Mouse (Mus musculus) myocyte (in vitro differentiated cells): ENCODE measurements around the gene Wnt2. TPM values are rescaled to one million over a fixed set of nuclear protein-coding genes. Genes with fewer than 3 reads are reported as not detected.

Experiments
- H3K27me3 ChIP-seq: one replicate; pipeline ENCODE4 v1.6.1; 2011; ENCODE audit not compliant: control insufficient read depth, insufficient read depth, insufficient read length
- H3K36me3 ChIP-seq: one replicate; pipeline ENCODE4 v1.6.1; 2011; ENCODE audit not compliant: control insufficient read depth, insufficient read depth
- H3K4me2 ChIP-seq: one replicate; pipeline ENCODE4 v1.6.1; 2011; ENCODE audit warnings: low read depth, control low read depth
- H3K4me3 ChIP-seq: one replicate; pipeline ENCODE4 v1.5.1; 2011; ENCODE audit warnings: mild to moderate bottlenecking, control low read depth, moderate library complexity
- H3K79me2 ChIP-seq: one replicate; pipeline ENCODE4 v1.6.1; 2011; ENCODE audit not compliant: control insufficient read depth, insufficient read depth
- H3ac ChIP-seq: one replicate; pipeline ENCODE4 v1.6.1; 2011; ENCODE audit not compliant: control insufficient read depth, insufficient read length
- CEBPB ChIP-seq: IDR thresholded peaks from 2 replicates; pipeline ENCODE4 v1.6.1; 2011; ENCODE audit warnings: mild to moderate bottlenecking, moderate library complexity; ENCODE audit not compliant: poor library complexity, insufficient read depth, severe bottlenecking
- E2F4 ChIP-seq: IDR thresholded peaks from one replicate; pipeline ENCODE4 v1.6.1; 2011; ENCODE audit warnings: mild to moderate bottlenecking, control low read depth, moderate library complexity; ENCODE audit not compliant: insufficient read depth
- MAX ChIP-seq: IDR thresholded peaks from one replicate; pipeline ENCODE4 v1.6.1; 2011; ENCODE audit warnings: low read depth, mild to moderate bottlenecking, control low read depth
- MYOD1 ChIP-seq, 3 experiments: IDR thresholded peaks; one replicate each; pipeline ENCODE4 v1.6.1; 2011; ENCODE audit warnings: control low read depth in 2 of 3, low read depth in 2 of 3, mild to moderate bottlenecking in 2 of 3, moderate library complexity in 1 of 3; ENCODE audit not compliant: insufficient read length in 2 of 3, control insufficient read depth in 1 of 3
- MYOG ChIP-seq, 3 experiments: IDR thresholded peaks; one replicate each; pipeline ENCODE4 v1.6.1; 2011; ENCODE audit warnings: control low read depth in 2 of 3, low read depth in 2 of 3, mild to moderate bottlenecking in 2 of 3; ENCODE audit not compliant: insufficient read length in 2 of 3, control insufficient read depth in 1 of 3, insufficient read depth in 1 of 3
- POLR2A ChIP-seq: IDR thresholded peaks from one replicate; pipeline ENCODE4 v1.6.1; 2011; ENCODE audit warnings: low read depth, mild to moderate bottlenecking, control low read depth, moderate library complexity; ENCODE audit not compliant: insufficient read length
- POLR2AphosphoS2 ChIP-seq: IDR thresholded peaks from one replicate; pipeline ENCODE4 v1.6.1; 2011; ENCODE audit warnings: low read depth, control low read depth; ENCODE audit not compliant: insufficient read length
- REST ChIP-seq: IDR thresholded peaks from one replicate; pipeline ENCODE4 v1.6.1; 2011; ENCODE audit warnings: mild to moderate bottlenecking, control low read depth, moderate library complexity; ENCODE audit not compliant: insufficient read depth, insufficient read length
- SRF ChIP-seq: IDR thresholded peaks from one replicate; pipeline ENCODE4 v1.6.1; 2011; ENCODE audit warnings: low read depth; ENCODE audit not compliant: control insufficient read depth, insufficient read length
- TCF12 ChIP-seq: IDR thresholded peaks from one replicate; pipeline ENCODE4 v1.6.1; 2011; ENCODE audit warnings: mild to moderate bottlenecking, control low read depth; ENCODE audit not compliant: poor library complexity, insufficient read depth, severe bottlenecking
- TCF3 ChIP-seq: IDR thresholded peaks from one replicate; pipeline ENCODE4 v1.6.1; 2011; ENCODE audit warnings: low read depth, control low read depth; ENCODE audit not compliant: insufficient read length
- USF1 ChIP-seq: IDR thresholded peaks from one replicate; pipeline ENCODE4 v1.6.1; 2011; ENCODE audit warnings: low read depth, mild to moderate bottlenecking, control low read depth, moderate library complexity
- polyA plus RNA-seq: library from polyadenylated mRNA; unstranded; fragments of >200 nt; fragmentation: generic; extraction: Trizol; gene quantifications from one replicate; pipeline ENCODE4 v1.2.1, GENCODE M21; 2012; ENCODE audit warnings: missing spikeins

Wnt2 gene
- polyA plus RNA-seq, 1 experiment: not detected

GRCm38 (mm10) chr6:17951779-17952178 lies 78.6 kb downstream of the Wnt2 start:
- Histone ChIP-seq H3K36me3 (no peaks in the 10 kb centered on the region), H3K79me2 (no peaks in the 10 kb centered on the region), H3K27me3 (no peaks in the 10 kb centered on the region), H3K4me3 (no peak overlapping the region), H3ac (no peak overlapping the region), H3K4me2 (no peak overlapping the region)
- TF ChIP-seq MYOG (IDR thresholded peaks at IDR 0.05; ENCODE audit: control insufficient read depth in 1 of 3, insufficient read depth in 1 of 3, insufficient read length in 2 of 3, low read depth in 2 of 3): no peak
- TF ChIP-seq REST: no peak
- TF ChIP-seq CEBPB: no peak
- TF ChIP-seq TCF12: no peak
- no peak for TF ChIP-seq POLR2AphosphoS2
- no peak for TF ChIP-seq POLR2A
- no peak for TF ChIP-seq MYOD1 (IDR thresholded peaks at IDR 0.05; ENCODE audit: control insufficient read depth in 1 of 3, insufficient read length in 2 of 3, low read depth in 2 of 3)
- no peak for TF ChIP-seq USF1
- no peak for TF ChIP-seq E2F4
- TF ChIP-seq SRF: no peak
- TF ChIP-seq MAX: no peak
- TF ChIP-seq TCF3: no peak

GRCm38 (mm10) chr6:17949103-17949502 lies 81.3 kb downstream of the Wnt2 start:
- TF ChIP-seq E2F4 (no peak), USF1 (no peak)
- Histone ChIP-seq H3K36me3 (no peaks in the 10 kb centered on the region), H3ac (no peak overlapping the region), H3K79me2 (no peaks in the 10 kb centered on the region), H3K4me3 (no peak overlapping the region), H3K27me3 (no peaks in the 10 kb centered on the region), H3K4me2 (no peak overlapping the region)

GRCm38 (mm10) chr6:17947130-17947831 lies 83.1 kb downstream of the Wnt2 start:
- H3K36me3 ChIP-seq: no peaks in the 10 kb centered on the region
- no peak overlapping the region for H3K4me3 ChIP-seq
- H3K27me3 ChIP-seq: no peaks in the 10 kb centered on the region
- TF ChIP-seq TCF12: no peak
- no peak for TF ChIP-seq MYOD1 (IDR thresholded peaks at IDR 0.05; ENCODE audit: control insufficient read depth in 1 of 3, insufficient read length in 2 of 3, low read depth in 2 of 3)
- TF ChIP-seq SRF: no peak
- no peak for TF ChIP-seq MYOG (IDR thresholded peaks at IDR 0.05; ENCODE audit: control insufficient read depth in 1 of 3, insufficient read depth in 1 of 3, insufficient read length in 2 of 3, low read depth in 2 of 3)
- TF ChIP-seq E2F4: no peak
- TF ChIP-seq CEBPB: no peak
- TF ChIP-seq POLR2A: no peak
- no peak for TF ChIP-seq POLR2AphosphoS2
- TF ChIP-seq USF1: no peak
- no peak for TF ChIP-seq REST
- TF ChIP-seq TCF3: no peak
- no peak for TF ChIP-seq MAX
- no peak overlapping the region for H3K4me2 ChIP-seq
- no peaks in the 10 kb centered on the region for H3K79me2 ChIP-seq
- H3ac ChIP-seq: no peak overlapping the region

- no peaks in the 10 kb centered on the region for H3K27me3 ChIP-seq
- no peaks in the 10 kb centered on the region for H3K36me3 ChIP-seq
- no peak overlapping the region for H3ac ChIP-seq
- no peak for TF ChIP-seq MYOG (IDR thresholded peaks at IDR 0.05; ENCODE audit: control insufficient read depth in 1 of 3, insufficient read depth in 1 of 3, insufficient read length in 2 of 3, low read depth in 2 of 3)
- TF ChIP-seq POLR2AphosphoS2: no peak
- no peak for TF ChIP-seq MYOD1 (IDR thresholded peaks at IDR 0.05; ENCODE audit: control insufficient read depth in 1 of 3, insufficient read length in 2 of 3, low read depth in 2 of 3)
- TF ChIP-seq USF1: no peak
- TF ChIP-seq CEBPB: no peak
- TF ChIP-seq MAX: no peak
- TF ChIP-seq TCF12: no peak
- no peak for TF ChIP-seq E2F4
- no peak for TF ChIP-seq SRF
- TF ChIP-seq TCF3: no peak
- no peak for TF ChIP-seq POLR2A
- no peak for TF ChIP-seq REST
- no peak overlapping the region for H3K4me3 ChIP-seq
- H3K4me2 ChIP-seq: no peak overlapping the region
- no peaks in the 10 kb centered on the region for H3K79me2 ChIP-seq
Measured at GRCm38 (mm10) chr6:17946456-17946855, 83.9 kb downstream of the Wnt2 start.
